Mouse (Mus musculus) MEL (cell line): Measurements from ENCODE around the gene Colq. TPM values are rescaled to one million over a fixed set of nuclear protein-coding genes. Genes with fewer than 3 reads are reported as not detected.

ENCODE experiments used
- DNase-seq: peaks from one replicate; pipeline ENCODE4 v3.0.0; 2011; ENCODE audit warnings: low read depth, low spot score
- H3K27ac ChIP-seq: 2 replicates; pipeline ENCODE4 v1.5.1; 2012; ENCODE audit warnings: low read depth, mild to moderate bottlenecking, control low read depth, low read length, moderate library complexity; ENCODE audit not compliant: control insufficient read depth
- H3K27me3 ChIP-seq, 2 experiments: fragments of 150-350 bp in 1 of 2; sonication (generic) in 1 of 2; 2 replicates each; pipeline ENCODE4 v1.6.1; 2012; ENCODE audit warnings: low read length in 2 of 2, mild to moderate bottlenecking in 2 of 2, improper control_type of control experiment in 1 of 2, moderate library complexity in 1 of 2; ENCODE audit not compliant: insufficient read depth in 2 of 2, control insufficient read depth in 1 of 2
- H3K36me3 ChIP-seq, 2 experiments: 2 replicates each; pipeline ENCODE4 v1.6.1; 2012 to 2014; ENCODE audit warnings: low read length in 2 of 2, improper control_type of control experiment in 1 of 2, inconsistent platforms in 1 of 2, mild to moderate bottlenecking in 1 of 2; ENCODE audit not compliant: insufficient read depth in 2 of 2, control insufficient read depth in 1 of 2
- H3K4me1 ChIP-seq, 2 experiments: fragments of 150-350 bp in 1 of 2; sonication (generic) in 1 of 2; 2 replicates each; pipeline ENCODE4 v1.6.1; 2012; ENCODE audit warnings: low read length in 2 of 2, improper control_type of control experiment in 1 of 2, mild to moderate bottlenecking in 1 of 2; ENCODE audit not compliant: insufficient read depth in 2 of 2, control insufficient read depth in 1 of 2
- H3K4me3 ChIP-seq, 2 experiments: fragments of 150-350 bp in 1 of 2; sonication (generic) in 1 of 2; 2 replicates each; pipeline ENCODE4 v1.5.1; 2012; ENCODE audit warnings: low read depth in 2 of 2, low read length in 2 of 2, mild to moderate bottlenecking in 2 of 2, moderate library complexity in 2 of 2, control low read depth in 1 of 2, improper control_type of control experiment in 1 of 2; ENCODE audit not compliant: control insufficient read depth in 1 of 2, insufficient read depth in 1 of 2
- H3K79me2 ChIP-seq: 2 replicates; pipeline ENCODE4 v1.6.1; 2012; ENCODE audit warnings: mild to moderate bottlenecking, low read length, moderate library complexity; ENCODE audit not compliant: control insufficient read depth, poor library complexity, insufficient read depth
- H3K9ac ChIP-seq: 2 replicates; pipeline ENCODE4 v1.6.1; 2012; ENCODE audit warnings: low read depth, mild to moderate bottlenecking, control low read depth, low read length, moderate library complexity; ENCODE audit not compliant: control insufficient read depth, poor library complexity, severe bottlenecking
- H3K9me3 ChIP-seq: fragments of 150-350 bp; sonication (generic); replicated peaks from 2 replicates; pipeline ENCODE4 v1.6.1; 2012; ENCODE audit warnings: mild to moderate bottlenecking, low read length, improper control_type of control experiment, moderate library complexity; ENCODE audit not compliant: insufficient read depth
- BHLHE40 ChIP-seq: IDR thresholded peaks from 2 replicates; pipeline ENCODE4 v1.6.1; 2012; ENCODE audit warnings: low read depth, mild to moderate bottlenecking, inconsistent platforms, low read length, improper control_type of control experiment, borderline replicate concordance
- CHD2 ChIP-seq: IDR thresholded peaks from 2 replicates; pipeline ENCODE4 v1.6.1; 2011; ENCODE audit warnings: low read length, improper control_type of control experiment
- CTCF ChIP-seq, 3 experiments: IDR thresholded peaks in 2 of 3; conservative IDR thresholded peaks in 1 of 3; 2 replicates each; pipeline ENCODE4 v1.5.1; 2011 to 2012; ENCODE audit warnings: low read length in 3 of 3, low read depth in 2 of 3, mild to moderate bottlenecking in 2 of 3, improper control_type of control experiment in 1 of 3, inconsistent platforms in 1 of 3, mixed read lengths in 1 of 3, moderate library complexity in 1 of 3; ENCODE audit not compliant: control insufficient read depth in 1 of 3, insufficient read depth in 1 of 3, poor library complexity in 1 of 3, severe bottlenecking in 1 of 3
- ELF1 ChIP-seq: IDR thresholded peaks from 2 replicates; pipeline ENCODE4 v1.6.1; 2014; ENCODE audit warnings: low read depth, mild to moderate bottlenecking, inconsistent platforms, low read length, improper control_type of control experiment, moderate library complexity
- EP300 ChIP-seq, 2 experiments: IDR thresholded peaks; 2 replicates each; pipeline ENCODE4 v1.6.1; 2011; ENCODE audit warnings: improper control_type of control experiment in 2 of 2, low read length in 2 of 2, low read depth in 1 of 2, mild to moderate bottlenecking in 1 of 2
- ETS1 ChIP-seq: IDR thresholded peaks from 2 replicates; pipeline ENCODE4 v1.6.1; 2012; ENCODE audit warnings: low read depth, mild to moderate bottlenecking, inconsistent platforms, low read length, improper control_type of control experiment, moderate library complexity
- GATA1 ChIP-seq: IDR thresholded peaks from 2 replicates; pipeline ENCODE4 v1.6.1; 2011; ENCODE audit warnings: low read depth, low read length, improper control_type of control experiment
- HCFC1 ChIP-seq: IDR thresholded peaks from 2 replicates; pipeline ENCODE4 v1.6.1; 2012; ENCODE audit warnings: low read depth, mild to moderate bottlenecking, inconsistent platforms, low read length, improper control_type of control experiment, moderate library complexity
- JUND ChIP-seq: IDR thresholded peaks from 2 replicates; pipeline ENCODE4 v1.6.1; 2011; ENCODE audit warnings: low read depth, mild to moderate bottlenecking, improper control_type of control experiment, low read length
- KAT2A ChIP-seq: conservative IDR thresholded peaks from 2 replicates; pipeline ENCODE4 v1.6.1; 2012; ENCODE audit warnings: low read depth, low read length, improper control_type of control experiment, inconsistent platforms
- MAFK ChIP-seq: IDR thresholded peaks from 2 replicates; pipeline ENCODE4 v1.6.1; 2011; ENCODE audit warnings: low read depth, mild to moderate bottlenecking, low read length, improper control_type of control experiment, borderline replicate concordance
- MAX ChIP-seq: IDR thresholded peaks from 2 replicates; pipeline ENCODE4 v1.6.1; 2011; ENCODE audit warnings: low read length, improper control_type of control experiment
- MAZ ChIP-seq: IDR thresholded peaks from 2 replicates; pipeline ENCODE4 v1.6.1; 2012; ENCODE audit warnings: low read depth, mild to moderate bottlenecking, inconsistent platforms, low read length, improper control_type of control experiment
- MXI1 ChIP-seq: IDR thresholded peaks from 2 replicates; pipeline ENCODE4 v1.6.1; 2011; ENCODE audit warnings: mild to moderate bottlenecking, low read depth, low read length, improper control_type of control experiment
- MYB ChIP-seq: IDR thresholded peaks from 2 replicates; pipeline ENCODE4 v1.6.1; 2011; ENCODE audit warnings: mild to moderate bottlenecking, low read depth, low read length, improper control_type of control experiment
- MYC ChIP-seq: IDR thresholded peaks from 2 replicates; pipeline ENCODE4 v1.6.1; 2011; ENCODE audit warnings: low read depth, mild to moderate bottlenecking, low read length, improper control_type of control experiment, moderate library complexity
- POLR2A ChIP-seq, 2 experiments: IDR thresholded peaks; 2 replicates each; pipeline ENCODE4 v1.6.1; 2011 to 2012; ENCODE audit warnings: low read length in 2 of 2, mild to moderate bottlenecking in 2 of 2, control low read depth in 1 of 2, improper control_type of control experiment in 1 of 2, low read depth in 1 of 2, moderate library complexity in 1 of 2; ENCODE audit not compliant: control insufficient read depth in 1 of 2, insufficient read depth in 1 of 2, poor library complexity in 1 of 2
- POLR2AphosphoS5 ChIP-seq: IDR thresholded peaks from 2 replicates; pipeline ENCODE4 v1.6.1; 2012; ENCODE audit warnings: low read depth, borderline replicate concordance, mild to moderate bottlenecking, inconsistent platforms, low read length, moderate library complexity, mixed read lengths
- RCOR1 ChIP-seq: IDR thresholded peaks from 2 replicates; pipeline ENCODE4 v1.6.1; 2012; ENCODE audit warnings: low read depth, mild to moderate bottlenecking, inconsistent platforms, low read length, improper control_type of control experiment
- SIN3A ChIP-seq: IDR thresholded peaks from 2 replicates; pipeline ENCODE4 v1.6.1; 2012; ENCODE audit warnings: low read length, improper control_type of control experiment, inconsistent platforms
- TAL1 ChIP-seq: IDR thresholded peaks from 2 replicates; pipeline ENCODE4 v1.6.1; 2012; ENCODE audit warnings: mild to moderate bottlenecking, inconsistent platforms, low read length, moderate library complexity, mixed read lengths
- TBP ChIP-seq: IDR thresholded peaks from 2 replicates; pipeline ENCODE4 v1.8.0; 2011; ENCODE audit warnings: low read depth, low read length, improper control_type of control experiment
- TCF12 ChIP-seq: IDR thresholded peaks from 2 replicates; pipeline ENCODE4 v1.6.1; 2014; ENCODE audit warnings: low read depth, mild to moderate bottlenecking, inconsistent platforms, low read length, improper control_type of control experiment, moderate library complexity
- UBTF ChIP-seq: IDR thresholded peaks from 2 replicates; pipeline ENCODE4 v1.6.1; 2012; ENCODE audit warnings: low read depth, mild to moderate bottlenecking, inconsistent platforms, low read length, improper control_type of control experiment, moderate library complexity, borderline replicate concordance; ENCODE audit not compliant: insufficient read depth
- ZMIZ1 ChIP-seq: IDR thresholded peaks from 2 replicates; pipeline ENCODE4 v1.6.1; 2012; ENCODE audit warnings: low read depth, mild to moderate bottlenecking, inconsistent platforms, low read length, improper control_type of control experiment, moderate library complexity
- ZNF384 ChIP-seq: IDR thresholded peaks from 2 replicates; pipeline ENCODE4 v1.6.1; 2012; ENCODE audit warnings: low read depth, mild to moderate bottlenecking, inconsistent platforms, low read length, improper control_type of control experiment
- polyA plus RNA-seq, 2 experiments: library from polyadenylated mRNA; stranded (reverse) in 1 of 2; unstranded in 1 of 2; fragments of >175 nt in 1 of 2; fragments of >200 nt in 1 of 2; gene quantifications; 2 replicates each; pipeline versions ENCODE4 v1.2.1 to v1.2.4; 2012; ENCODE audit warnings: low replicate concordance in 2 of 2, low read depth in 1 of 2; ENCODE audit not compliant: insufficient read length in 2 of 2, insufficient read depth in 1 of 2, missing spikeins in 1 of 2
- total RNA-seq: library from RNA; depleted of rRNA; stranded (reverse); fragments of 300-350 nt; gene quantifications from 2 replicates; pipeline ENCODE4 v1.2.3, GENCODE M21; 2012

Gene Colq
- total and polyA plus RNA-seq, 3 experiments, result not detected

DNA sequence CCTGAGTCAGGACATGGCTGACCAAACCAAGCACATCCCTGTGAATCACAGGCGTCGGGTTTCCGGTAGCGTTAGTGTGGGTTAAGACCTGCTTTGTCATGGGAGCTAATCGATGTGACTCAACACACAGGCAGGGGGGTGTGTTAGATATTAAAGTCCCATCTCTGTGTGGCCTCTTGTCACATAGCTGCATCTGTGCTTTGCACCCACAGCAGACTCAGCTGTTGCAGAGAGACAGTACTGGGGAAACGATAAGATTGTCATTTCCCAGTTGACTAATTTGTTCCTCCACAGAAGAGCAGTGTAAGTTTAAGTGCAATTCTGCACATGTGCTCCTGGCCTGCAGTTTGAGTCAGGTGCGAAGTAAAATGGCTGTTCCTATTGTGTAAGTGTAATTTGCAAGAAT lies 94.9 kb downstream of the Colq start:
- Histone ChIP-seq H3K9me3 (no peaks in the 10 kb centered on the region), H3K4me1 (peaks cover 5 to 13% of the 10 kb centered on the region in 2 experiments), H3K79me2 (peaks cover 64% of the 10 kb centered on the region), H3K27me3 (no peaks in the 10 kb centered on the region), H3K27ac (peak overlapping the region; percentile 87), H3K36me3 (peaks cover 17 to 32% of the 10 kb centered on the region in 2 experiments)
- DNase-seq, result peak; percentile 96
- TF ChIP-seq MAFK (peak; percentile 73; the same call in 1 of the 2 replicates), POLR2AphosphoS5 (no peak), MXI1 (peak; percentile 98), MYB (peak; percentile 81), TBP (0 out of 2 replicates have a peak, but pooled peaks have one; percentile 67), MAX (peak; percentile 100), KAT2A (no peak; the same call in 1 of the 2 replicates), CTCF (IDR thresholded peaks at IDR 0.05 in 2 of 3, conservative IDR thresholded peaks at IDR 0.05 in 1 of 3; ENCODE audit: control insufficient read depth in 1 of 3, insufficient read depth in 1 of 3, low read depth in 2 of 3, low read length in 3 of 3, poor library complexity in 1 of 3, severe bottlenecking in 1 of 3) (no peak), ETS1 (peak; percentile 100), EP300 (IDR thresholded peaks at IDR 0.05; ENCODE audit: low read depth in 1 of 2, low read length in 2 of 2) (peak; percentile 99 to 100), MAZ (no peak), ZNF384 (no peak), RCOR1 (peak; percentile 92), TCF12 (peak; percentile 99), MYC (peak; percentile 98), SIN3A (peak; percentile 99), CHD2 (no peak), UBTF (no peak), POLR2A (IDR thresholded peaks at IDR 0.05; ENCODE audit: control insufficient read depth in 1 of 2, insufficient read depth in 1 of 2, low read depth in 1 of 2, low read length in 2 of 2, poor library complexity in 1 of 2) (peak in 1 of 2 experiments; percentile 63; a peak in 2 of 4 replicates), HCFC1 (0 out of 2 replicates have a peak, but pooled peaks have one; percentile 40), TAL1 (peak; percentile 100), BHLHE40 (peak; percentile 84), JUND (peak; percentile 84; the same call in 1 of the 2 replicates), ZMIZ1 (no peak), GATA1 (peak; percentile 100), ELF1 (0 out of 2 replicates have a peak, but pooled peaks have one; percentile 24)
- TF ChIP-seq, all 39 proteins: peak for 18
- Histone ChIP-seq H3K4me3 (peak overlapping the region; percentile 87 to 98), H3K9ac (peak overlapping the region; percentile 95)
